Mouse (Mus musculus): ENCODE results near the gene Klk4. TPM values are rescaled to one million over a fixed set of nuclear protein-coding genes. Genes with fewer than 3 reads are reported as not detected.

Gene Klk4
- not detected in 2 replicates for polyA plus RNA-seq (2015; fragmentation: Nextera tagmentation; extraction: Ambion mirVana)

GRCm38 (mm10) chr7:43880912-43881311, at the start of gene Klk4:
Klk4 (plus strand) TSS chr7:43881160.
- Histone ChIP-seq H3K36me3 (ENCODE audit: control insufficient read depth, insufficient read depth, low read length) (no peaks in the 10 kb centered on the region), H3K4me3 (ENCODE audit: low read length) (no peak within 1 kb of the TSS), H3K4me1 (replicated peaks; ENCODE audit: control insufficient read depth, insufficient read depth, low read length) (no peaks in the 10 kb centered on the region), H3K27me3 (ENCODE audit: control insufficient read depth, insufficient read depth, low read depth, low read length) (no peaks in the 10 kb centered on the region), H3K4me2 (ENCODE audit: low read depth, low read length) (no peak within 1 kb of the TSS), H3K9ac (ENCODE audit: low read length) (no peak within 1 kb of the TSS), H3K9me3 (ENCODE audit: control insufficient read depth, low read length) (no peaks in the 10 kb centered on the region), H3K27ac (ENCODE audit: low read length) (no peak within 1 kb of the TSS)
- no peak for ATAC-seq (ENCODE audit: low read depth)
- WGBS: 15% methylated on average over 3 of the region's 3 CpGs

DNA sequence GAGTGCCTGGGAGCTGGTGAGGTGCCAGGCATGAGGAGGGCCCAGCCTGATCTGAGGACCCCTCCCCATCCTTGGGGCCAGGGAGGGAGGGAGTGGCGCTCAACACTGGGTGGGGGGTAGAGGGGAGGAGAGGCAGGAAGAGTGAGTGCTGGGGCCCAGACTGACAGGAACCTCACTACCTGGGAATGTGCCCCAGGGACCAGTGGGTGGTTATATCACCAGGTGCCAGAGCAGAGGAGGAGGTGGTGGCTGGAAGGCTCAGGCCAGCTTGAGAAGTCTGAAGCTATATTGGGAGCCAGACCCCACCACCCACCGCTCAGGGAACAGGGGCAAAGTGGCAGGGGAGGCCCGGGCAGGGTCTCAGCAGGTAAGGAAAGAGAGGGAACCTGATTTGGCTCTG, 39.3 kb upstream of the Klk4 start, which contains the start of gene Klk5:
Gene Klk5 (plus strand): TSS at position 271 of the 400 bp plus-strand sequence.
- no peak within 1 kb of the TSS for H3K4me2 ChIP-seq (ENCODE audit: low read depth, low read length)
- no peak for ATAC-seq (ENCODE audit: low read depth)
- WGBS: 31% methylated on average over 2 of the region's 3 CpGs
- H3K9me3 ChIP-seq (ENCODE audit: control insufficient read depth, low read length): no peaks in the 10 kb centered on the region
- H3K4me1 ChIP-seq (replicated peaks; ENCODE audit: control insufficient read depth, insufficient read depth, low read length): no peaks in the 10 kb centered on the region
- no peaks in the 10 kb centered on the region for H3K36me3 ChIP-seq (ENCODE audit: control insufficient read depth, insufficient read depth, low read length)
- H3K9ac ChIP-seq (ENCODE audit: low read length): no peak within 1 kb of the TSS
- H3K27ac ChIP-seq (ENCODE audit: low read length): no peak within 1 kb of the TSS
- no peaks in the 10 kb centered on the region for H3K27me3 ChIP-seq (ENCODE audit: control insufficient read depth, insufficient read depth, low read depth, low read length)
- no peak within 1 kb of the TSS for H3K4me3 ChIP-seq (ENCODE audit: low read length)

GRCm38 (mm10) chr7:43843801-43844200, 37.2 kb upstream of the Klk4 start:
- H3K27me3 ChIP-seq (ENCODE audit: control insufficient read depth, insufficient read depth, low read depth, low read length): no peaks in the 10 kb centered on the region
- 87% methylated on average over 4 of the region's 4 CpGs for WGBS

DNA sequence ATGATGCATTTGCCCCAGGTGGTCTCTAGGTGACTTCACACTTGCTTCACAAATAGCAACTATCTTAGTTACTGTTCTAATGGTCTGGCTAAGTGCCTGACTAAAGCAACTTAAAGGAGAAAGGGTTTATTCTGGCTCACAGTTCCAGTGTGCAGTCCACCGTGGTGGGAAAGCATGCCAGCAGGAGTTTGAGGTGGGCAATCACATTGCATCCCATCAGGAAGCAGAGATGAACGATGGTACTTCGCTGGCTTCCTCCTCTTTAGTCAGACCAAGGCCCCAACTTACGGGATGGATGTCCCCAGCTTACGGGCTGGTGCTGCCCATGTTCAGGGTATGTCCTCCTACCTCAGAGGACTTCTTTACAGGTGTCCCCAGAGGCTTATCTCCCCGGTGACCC, 29.3 kb upstream of the Klk4 start:
- no peaks in the 10 kb centered on the region for H3K27me3 ChIP-seq (ENCODE audit: control insufficient read depth, insufficient read depth, low read depth, low read length)
- WGBS: 80% methylated on average over 6 of the region's 6 CpGs

More at GRCm38 (mm10) chr7:43843801-43844200, 37.2 kb upstream of the Klk4 start:
- no peak overlapping the region for H3K9ac ChIP-seq (ENCODE audit: low read length)
- no peak overlapping the region for H3K27ac ChIP-seq (ENCODE audit: low read length)
- H3K4me3 ChIP-seq (ENCODE audit: low read length): no peak overlapping the region
- H3K36me3 ChIP-seq (ENCODE audit: control insufficient read depth, insufficient read depth, low read length): no peaks in the 10 kb centered on the region
- no peaks in the 10 kb centered on the region for H3K9me3 ChIP-seq (ENCODE audit: control insufficient read depth, low read length)
- H3K4me2 ChIP-seq (ENCODE audit: low read depth, low read length): no peak overlapping the region
- ATAC-seq (ENCODE audit: low read depth): no peak
- H3K4me1 ChIP-seq (replicated peaks; ENCODE audit: control insufficient read depth, insufficient read depth, low read length): no peaks in the 10 kb centered on the region

GRCm38 (mm10) chr7:43854642-43855380, 26.1 kb upstream of the Klk4 start:
- Histone ChIP-seq H3K27ac (ENCODE audit: low read length) (no peak overlapping the region), H3K36me3 (ENCODE audit: control insufficient read depth, insufficient read depth, low read length) (no peaks in the 10 kb centered on the region), H3K4me1 (replicated peaks; ENCODE audit: control insufficient read depth, insufficient read depth, low read length) (no peaks in the 10 kb centered on the region), H3K9ac (ENCODE audit: low read length) (no peak overlapping the region), H3K4me3 (ENCODE audit: low read length) (no peak overlapping the region), H3K27me3 (ENCODE audit: control insufficient read depth, insufficient read depth, low read depth, low read length) (no peaks in the 10 kb centered on the region), H3K4me2 (ENCODE audit: low read depth, low read length) (no peak overlapping the region), H3K9me3 (ENCODE audit: control insufficient read depth, low read length) (no peaks in the 10 kb centered on the region)
- 64% methylated on average over 9 of the region's 9 CpGs for WGBS
- peak; percentile 47; the same call in 1 of the 2 replicates for ATAC-seq (ENCODE audit: low read depth)

More for the DNA sequence above, 29.3 kb upstream of the Klk4 start:
- Histone ChIP-seq H3K9me3 (ENCODE audit: control insufficient read depth, low read length) (no peaks in the 10 kb centered on the region), H3K36me3 (ENCODE audit: control insufficient read depth, insufficient read depth, low read length) (no peaks in the 10 kb centered on the region), H3K9ac (ENCODE audit: low read length) (no peak overlapping the region), H3K4me1 (replicated peaks; ENCODE audit: control insufficient read depth, insufficient read depth, low read length) (no peaks in the 10 kb centered on the region), H3K27ac (ENCODE audit: low read length) (no peak overlapping the region), H3K4me3 (ENCODE audit: low read length) (no peak overlapping the region), H3K4me2 (ENCODE audit: low read depth, low read length) (no peak overlapping the region)
- no peak for ATAC-seq (ENCODE audit: low read depth)

DNA sequence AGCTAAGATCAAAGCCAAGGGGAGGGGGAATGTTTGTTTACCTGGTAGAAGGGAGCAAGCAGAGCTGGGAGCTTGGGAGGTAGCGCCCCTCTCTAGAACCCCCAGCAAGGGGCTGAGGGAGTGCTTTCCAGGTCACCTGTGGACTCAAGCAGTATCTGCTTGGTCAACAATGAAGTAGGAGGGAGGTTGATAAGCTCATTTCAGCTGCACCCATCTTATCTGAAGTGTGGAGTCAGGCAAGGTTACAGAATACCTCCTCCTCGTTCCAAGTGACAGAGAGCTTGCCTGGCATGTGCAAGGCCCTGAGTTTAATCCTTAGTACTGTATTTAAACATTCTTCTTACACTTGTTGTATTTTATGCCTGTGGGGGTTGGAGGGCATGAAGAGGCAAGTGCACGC, 25.3 kb upstream of the Klk4 start:
- H3K4me3 ChIP-seq (ENCODE audit: low read length): no peak overlapping the region
- peak; percentile 28; the same call in 1 of the 2 replicates for ATAC-seq (ENCODE audit: low read depth)
- H3K27ac ChIP-seq (ENCODE audit: low read length): no peak overlapping the region
- no peak overlapping the region for H3K9ac ChIP-seq (ENCODE audit: low read length)
- H3K4me1 ChIP-seq (replicated peaks; ENCODE audit: control insufficient read depth, insufficient read depth, low read length): no peaks in the 10 kb centered on the region
- H3K36me3 ChIP-seq (ENCODE audit: control insufficient read depth, insufficient read depth, low read length): no peaks in the 10 kb centered on the region
- no peaks in the 10 kb centered on the region for H3K27me3 ChIP-seq (ENCODE audit: control insufficient read depth, insufficient read depth, low read depth, low read length)
- H3K4me2 ChIP-seq (ENCODE audit: low read depth, low read length): no peak overlapping the region
- 26% methylated on average over 3 of the region's 3 CpGs for WGBS
- no peaks in the 10 kb centered on the region for H3K9me3 ChIP-seq (ENCODE audit: control insufficient read depth, low read length)

DNA sequence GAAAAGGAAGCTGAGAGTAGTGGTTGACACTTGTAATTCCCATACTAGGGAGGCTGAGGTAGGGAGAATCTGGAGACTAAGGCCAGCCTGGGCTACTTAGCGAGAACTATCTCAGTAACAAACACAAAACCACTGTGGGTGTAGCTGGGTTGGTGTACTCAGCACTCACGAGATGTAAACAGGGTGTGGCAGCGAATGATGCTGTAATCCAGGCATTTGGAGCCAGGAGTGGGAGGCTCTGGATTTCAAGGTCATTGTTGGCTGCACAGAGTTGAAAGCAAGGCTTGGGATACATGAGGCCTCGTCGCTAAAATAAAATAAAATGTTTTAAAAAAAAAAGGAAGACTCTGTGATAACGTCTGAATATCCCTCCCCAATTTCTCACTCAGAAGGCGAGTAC, 24.7 kb upstream of the Klk4 start:
- Histone ChIP-seq H3K36me3 (ENCODE audit: control insufficient read depth, insufficient read depth, low read length) (no peaks in the 10 kb centered on the region), H3K9me3 (ENCODE audit: control insufficient read depth, low read length) (no peaks in the 10 kb centered on the region), H3K4me3 (ENCODE audit: low read length) (no peak overlapping the region), H3K4me2 (ENCODE audit: low read depth, low read length) (no peak overlapping the region), H3K27me3 (ENCODE audit: control insufficient read depth, insufficient read depth, low read depth, low read length) (no peaks in the 10 kb centered on the region), H3K9ac (ENCODE audit: low read length) (no peak overlapping the region), H3K4me1 (replicated peaks; ENCODE audit: control insufficient read depth, insufficient read depth, low read length) (no peaks in the 10 kb centered on the region), H3K27ac (ENCODE audit: low read length) (no peak overlapping the region)
- ATAC-seq (ENCODE audit: low read depth): no peak
- 69% methylated on average over 7 of the region's 7 CpGs for WGBS

DNA sequence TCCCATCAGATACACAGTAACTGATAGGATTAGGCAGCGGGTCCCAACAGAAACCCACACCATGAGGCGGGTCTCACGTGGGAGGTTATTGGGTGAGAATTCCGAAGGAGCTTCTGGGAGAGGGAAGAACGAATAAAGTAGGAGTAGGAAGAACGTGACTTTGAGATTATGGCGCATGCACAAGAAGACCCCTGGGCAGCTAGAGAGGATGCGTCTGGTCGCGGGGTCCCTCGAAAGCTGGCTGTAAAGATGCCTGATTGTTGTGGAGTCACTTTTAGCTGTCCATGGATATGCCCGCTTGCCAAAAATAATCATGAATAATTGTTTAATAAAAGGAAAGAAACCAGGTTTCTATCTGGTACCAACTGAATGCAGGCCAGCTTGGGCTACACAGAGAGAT, 23.5 kb upstream of the Klk4 start:
- Histone ChIP-seq H3K4me3 (ENCODE audit: low read length) (no peak overlapping the region), H3K4me1 (replicated peaks; ENCODE audit: control insufficient read depth, insufficient read depth, low read length) (no peaks in the 10 kb centered on the region), H3K36me3 (ENCODE audit: control insufficient read depth, insufficient read depth, low read length) (no peaks in the 10 kb centered on the region), H3K9me3 (ENCODE audit: control insufficient read depth, low read length) (no peaks in the 10 kb centered on the region), H3K27ac (ENCODE audit: low read length) (no peak overlapping the region), H3K27me3 (ENCODE audit: control insufficient read depth, insufficient read depth, low read depth, low read length) (no peaks in the 10 kb centered on the region), H3K4me2 (ENCODE audit: low read depth, low read length) (no peak overlapping the region), H3K9ac (ENCODE audit: low read length) (no peak overlapping the region)
- no peak for ATAC-seq (ENCODE audit: low read depth)
- WGBS: 93% methylated on average over 12 of the region's 12 CpGs

- Histone ChIP-seq H3K4me3 (ENCODE audit: low read length) (no peak overlapping the region), H3K4me2 (ENCODE audit: low read depth, low read length) (no peak overlapping the region), H3K36me3 (ENCODE audit: control insufficient read depth, insufficient read depth, low read length) (no peaks in the 10 kb centered on the region), H3K4me1 (replicated peaks; ENCODE audit: control insufficient read depth, insufficient read depth, low read length) (no peaks in the 10 kb centered on the region), H3K9me3 (ENCODE audit: control insufficient read depth, low read length) (no peaks in the 10 kb centered on the region), H3K9ac (ENCODE audit: low read length) (no peak overlapping the region), H3K27me3 (ENCODE audit: control insufficient read depth, insufficient read depth, low read depth, low read length) (no peaks in the 10 kb centered on the region), H3K27ac (ENCODE audit: low read length) (no peak overlapping the region)
- no peak for ATAC-seq (ENCODE audit: low read depth)
- WGBS: 79% methylated on average over 8 of the region's 8 CpGs
These were observed 20.5 kb upstream of the Klk4 start for GRCm38 (mm10) chr7:43860411-43860810.

All from lung, embryonic 16.5 days (tissue).